Mouse (Mus musculus) C2C12 (cell line): ENCODE results near the gene Sp6. TPM values are rescaled to one million over a fixed set of nuclear protein-coding genes. Genes with fewer than 3 reads are reported as not detected.

Experiments
- H3K27me3 ChIP-seq: one replicate; pipeline ENCODE4 v1.6.1; 2011; ENCODE audit not compliant: control insufficient read depth, insufficient read depth, insufficient read length
- H3K36me3 ChIP-seq: one replicate; pipeline ENCODE4 v1.6.1; 2011; ENCODE audit not compliant: control insufficient read depth, insufficient read depth
- H3K4me3 ChIP-seq: one replicate; pipeline ENCODE4 v1.5.1; 2011; ENCODE audit warnings: mild to moderate bottlenecking, control low read depth; ENCODE audit not compliant: poor library complexity, insufficient read depth, severe bottlenecking
- H3K79me2 ChIP-seq: one replicate; pipeline ENCODE4 v1.6.1; 2011; ENCODE audit not compliant: control insufficient read depth, insufficient read depth
- H3K79me3 ChIP-seq: one replicate; pipeline ENCODE4 v1.6.1; 2011; ENCODE audit warnings: low read depth, control low read depth
- H3ac ChIP-seq: one replicate; pipeline ENCODE3; 2011; ENCODE audit warnings: low read depth; ENCODE audit not compliant: control insufficient read depth, insufficient read length
- CEBPB ChIP-seq: IDR thresholded peaks from one replicate; pipeline ENCODE4 v1.6.1; 2011; ENCODE audit warnings: low read depth, mild to moderate bottlenecking, control low read depth, moderate library complexity
- CTCF ChIP-seq: IDR thresholded peaks from one replicate; pipeline ENCODE4 v1.5.1; 2011; ENCODE audit not compliant: control insufficient read depth, insufficient read depth, insufficient read length
- FOSL1 ChIP-seq: IDR thresholded peaks from one replicate; pipeline ENCODE4 v1.8.0; 2011; ENCODE audit warnings: mild to moderate bottlenecking, low read length; ENCODE audit not compliant: poor library complexity, insufficient read depth, severe bottlenecking
- MAX ChIP-seq: IDR thresholded peaks from one replicate; pipeline ENCODE4 v1.6.1; 2011; ENCODE audit warnings: mild to moderate bottlenecking, control low read depth
- MYOD1 ChIP-seq: IDR thresholded peaks from one replicate; pipeline ENCODE4 v1.6.1; 2011; ENCODE audit warnings: low read depth; ENCODE audit not compliant: control insufficient read depth, insufficient read length
- MYOG ChIP-seq: IDR thresholded peaks from one replicate; pipeline ENCODE4 v1.6.1; 2011; ENCODE audit not compliant: control insufficient read depth, insufficient read length; ENCODE audit errors: extremely low read depth
- USF1 ChIP-seq: IDR thresholded peaks from one replicate; pipeline ENCODE4 v1.6.1; 2011; ENCODE audit warnings: low read depth, mild to moderate bottlenecking, control low read depth, moderate library complexity
- polyA plus RNA-seq: library from polyadenylated mRNA; unstranded; fragments of >200 nt; fragmentation: generic; extraction: Trizol; gene quantifications from one replicate; pipeline ENCODE4 v1.2.1, GENCODE M21; 2012; ENCODE audit warnings: missing spikeins

Gene Sp6
- polyA plus RNA-seq, 1 experiment: 5.5 TPM

- H3ac ChIP-seq: no peak overlapping the region
- peaks cover 11% of the 10 kb centered on the region for H3K79me2 ChIP-seq
- no peaks in the 10 kb centered on the region for H3K27me3 ChIP-seq
- H3K79me3 ChIP-seq: no peaks in the 10 kb centered on the region
- no peak overlapping the region for H3K4me3 ChIP-seq
- TF ChIP-seq CTCF (no peak), FOSL1 (no peak), MYOG (no peak), MAX (no peak), USF1 (no peak), MYOD1 (no peak), CEBPB (no peak)
- H3K36me3 ChIP-seq: peaks cover 5% of the 10 kb centered on the region
These were observed 20.6 kb downstream of the Sp6 start for GRCm38 (mm10) chr11:97033781-97034180.

DNA sequence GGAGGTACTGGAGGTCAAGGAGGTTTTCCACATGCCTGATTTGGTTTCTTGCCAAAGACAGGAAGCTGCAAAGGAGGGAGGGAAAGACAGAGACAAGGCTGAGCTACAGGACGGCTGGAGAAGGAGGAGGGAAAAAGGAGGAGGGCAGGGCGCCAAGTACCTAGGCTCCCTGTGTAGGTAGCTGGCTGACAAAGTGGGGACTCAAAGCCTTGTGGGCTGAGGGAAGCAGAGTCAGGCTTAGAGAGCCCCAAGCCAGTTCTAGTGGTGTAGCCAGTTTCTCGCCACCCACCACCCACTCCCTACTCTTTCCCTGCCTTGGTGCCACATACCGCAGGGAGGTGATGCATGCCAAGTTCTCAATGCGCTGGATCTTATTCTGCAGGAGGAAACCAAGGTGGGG is 22.9 kb downstream of the Sp6 start:
- Histone ChIP-seq H3K4me3 (no peak overlapping the region), H3K79me2 (no peaks in the 10 kb centered on the region), H3K27me3 (no peaks in the 10 kb centered on the region), H3ac (no peak overlapping the region), H3K36me3 (peaks cover 5% of the 10 kb centered on the region), H3K79me3 (no peaks in the 10 kb centered on the region)
- TF ChIP-seq MYOD1 (no peak), MYOG (no peak), CTCF (no peak)

DNA sequence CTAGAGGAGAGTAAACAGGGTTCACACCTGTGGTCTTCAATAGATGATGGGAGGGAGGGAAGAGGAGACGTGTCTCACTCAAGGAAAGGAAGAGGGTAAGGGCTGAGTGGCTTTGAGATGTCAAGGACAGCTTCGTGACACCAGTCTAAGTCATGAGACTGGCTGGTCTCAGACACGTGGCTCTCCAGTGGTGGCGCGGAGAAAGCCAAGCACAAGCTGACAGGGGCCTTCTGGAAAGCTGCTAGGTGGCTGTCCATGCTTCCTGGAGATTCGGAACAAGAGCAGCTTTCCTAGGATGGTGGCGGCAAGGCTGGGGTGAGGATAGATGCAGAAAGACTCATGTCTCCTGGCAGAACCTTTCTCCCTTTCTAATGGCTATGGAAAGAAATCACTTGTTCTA is 25.7 kb downstream of the Sp6 start:
- Histone ChIP-seq H3K79me3 (peaks cover 19% of the 10 kb centered on the region), H3K27me3 (no peaks in the 10 kb centered on the region), H3K79me2 (peaks cover 26% of the 10 kb centered on the region), H3ac (no peak overlapping the region), H3K36me3 (peaks cover under 1% of the 10 kb centered on the region), H3K4me3 (no peak overlapping the region)
- no peak for TF ChIP-seq CTCF
- TF ChIP-seq USF1: no peak
- TF ChIP-seq MYOD1: no peak
- no peak for TF ChIP-seq FOSL1
- no peak for TF ChIP-seq MYOG
- no peak for TF ChIP-seq CEBPB
- TF ChIP-seq MAX: no peak

DNA sequence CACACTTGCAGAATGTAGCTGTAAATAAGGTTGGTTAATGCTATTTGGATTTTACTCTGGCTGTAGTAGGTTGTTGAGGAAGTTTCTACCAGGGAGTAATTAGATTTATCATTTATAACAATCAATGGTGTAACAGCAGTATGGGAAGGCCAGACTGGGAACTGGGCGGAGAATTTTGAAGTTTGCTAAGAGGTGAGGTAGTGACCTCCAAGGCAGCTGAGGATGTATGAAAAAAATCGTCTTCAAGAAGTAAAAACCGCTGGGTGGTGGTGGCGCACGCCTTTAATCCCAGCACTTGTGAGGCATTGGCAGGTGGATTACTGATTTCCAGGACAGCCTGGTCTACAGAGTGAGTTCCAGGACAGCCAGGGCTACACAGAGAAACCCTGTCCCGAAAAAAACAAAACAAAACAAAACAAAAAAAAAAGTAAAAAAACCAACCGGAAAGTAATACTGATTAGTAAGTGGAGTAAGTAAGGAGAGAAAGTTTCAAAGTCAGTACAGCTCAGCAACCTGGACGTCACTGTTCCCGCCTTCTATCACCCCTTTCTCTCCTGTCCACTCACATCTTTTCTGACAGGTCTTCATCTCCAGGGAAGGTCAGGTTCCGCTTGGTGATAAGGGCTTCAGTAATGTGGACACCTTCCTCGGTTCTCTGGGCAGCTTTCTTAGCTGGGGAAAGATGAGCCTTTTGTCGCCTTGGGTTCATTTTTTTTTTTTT is 27.3 kb downstream of the Sp6 start:
- H3K4me3 ChIP-seq: peak overlapping the region; percentile 90
- peaks cover 28% of the 10 kb centered on the region for H3K79me3 ChIP-seq
- H3K27me3 ChIP-seq: no peaks in the 10 kb centered on the region
- peaks cover 38% of the 10 kb centered on the region for H3K79me2 ChIP-seq
- H3K36me3 ChIP-seq: peaks cover 13% of the 10 kb centered on the region
- TF ChIP-seq MAX (no peak), FOSL1 (no peak), CTCF (no peak), MYOD1 (no peak), USF1 (no peak), MYOG (no peak), CEBPB (no peak)
- no peak overlapping the region for H3ac ChIP-seq

DNA sequence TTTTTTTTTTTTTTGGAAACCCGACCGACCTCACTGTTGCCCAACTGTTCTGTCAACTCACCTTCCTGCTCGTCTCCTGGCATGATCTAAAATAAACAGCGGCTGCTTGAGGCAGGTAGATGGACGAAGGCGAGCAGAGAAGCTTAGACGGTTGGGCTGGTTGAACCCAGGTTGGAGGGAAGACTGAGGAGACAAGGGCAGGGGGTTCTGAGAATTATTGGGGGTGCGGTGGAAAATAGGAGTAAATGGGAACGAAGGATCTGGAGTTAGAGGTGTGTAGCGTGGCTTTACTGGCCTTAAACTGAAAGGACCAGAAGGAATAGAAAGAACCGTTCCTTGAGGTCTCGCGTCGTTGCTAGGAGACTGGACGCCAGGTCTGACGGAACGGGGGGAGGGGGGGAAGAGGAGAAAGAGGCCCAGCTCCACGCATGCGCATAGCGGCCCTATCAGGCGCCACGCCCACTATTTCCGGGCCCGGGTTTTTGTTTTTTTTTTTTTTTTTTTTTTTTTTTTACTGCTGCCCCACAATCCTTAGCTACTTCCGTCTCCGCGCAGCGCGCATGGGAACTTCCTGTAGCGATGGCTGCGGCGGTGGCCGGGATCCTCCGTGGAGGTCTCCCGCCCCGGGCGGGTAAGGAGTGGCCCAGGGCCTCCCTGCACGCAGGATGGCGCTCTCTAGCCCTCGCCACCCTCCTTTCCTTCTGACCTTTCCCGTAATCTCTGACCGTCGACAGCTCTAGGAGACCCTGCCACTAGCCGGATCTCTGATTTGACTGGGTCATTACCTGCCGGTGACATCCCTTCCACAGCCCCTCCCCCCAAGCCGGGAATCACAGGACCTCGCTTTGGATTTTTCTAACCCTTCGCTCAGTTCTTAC is 28.1 kb downstream of the Sp6 start, which contains the start of the genes Lrrc46 and Mrpl10:
TSS of gene Lrrc46 (minus strand) at position 386 of the 878 bp plus-strand sequence.
TSS of gene Mrpl10 (plus strand) at position 539 of the 878 bp plus-strand sequence.
- no peak for TF ChIP-seq CEBPB
- TF ChIP-seq CTCF: no peak
- no peak for TF ChIP-seq USF1
- TF ChIP-seq MYOG: no peak
- no peak for TF ChIP-seq MYOD1
- peak; percentile 43 for TF ChIP-seq MAX
- no peak for TF ChIP-seq FOSL1
- Histone ChIP-seq H3K79me3 (peaks cover 31% of the 10 kb centered on the region), H3K27me3 (no peaks in the 10 kb centered on the region), H3K4me3 (peak within 1 kb of the TSS; percentile 90), H3ac (peak within 1 kb of the TSS; percentile 90), H3K79me2 (peaks cover 38% of the 10 kb centered on the region), H3K36me3 (peaks cover 15% of the 10 kb centered on the region)
